Mouse (Mus musculus): ENCODE measurements at regions not wholly inside any gene's neighbourhood (a gene's known extent, or its start where the extent isn't known, plus 50 kb on each side); places are given as distances from the start of the nearest gene placed in this dataset.

- Histone ChIP-seq H3K9me3 (replicated peaks) (no peaks in the 10 kb centered on the region), H3K4me1 (no peaks in the 10 kb centered on the region), H3K4me3 (no peak overlapping the region), H3K27me3 (ENCODE audit: low read depth, poor library complexity, severe bottlenecking) (no peaks in the 10 kb centered on the region), H3K27ac (no peak overlapping the region), H3K36me3 (no peaks in the 10 kb centered on the region)
- 59% methylated on average over 12 of the region's 12 CpGs for WGBS
- no peak for DNase-seq (ENCODE audit: low spot score)
These were observed 59.9 kb upstream of the Prelid3b start for GRCm38 (mm10) chr2:174532671-174533363.

- Histone ChIP-seq H3K9me3 (replicated peaks) (no peaks in the 10 kb centered on the region), H3K4me3 (no peak overlapping the region), H3K4me1 (peaks cover 8% of the 10 kb centered on the region), H3K27ac (no peak overlapping the region), H3K27me3 (ENCODE audit: low read depth, poor library complexity, severe bottlenecking) (no peaks in the 10 kb centered on the region), H3K36me3 (no peaks in the 10 kb centered on the region)
- 69% methylated on average over 5 of the region's 5 CpGs for WGBS
- DNase-seq (ENCODE audit: low spot score) = no peak
These were observed 67.8 kb upstream of the Prelid3b start for GRCm38 (mm10) chr2:174540717-174541116.

GRCm38 (mm10) chr2:174547207-174547606 is 74.3 kb upstream of the Prelid3b start:
- WGBS = 84% methylated on average over 3 of the region's 3 CpGs
- no peaks in the 10 kb centered on the region for H3K36me3 ChIP-seq
- no peaks in the 10 kb centered on the region for H3K27me3 ChIP-seq (ENCODE audit: low read depth, poor library complexity, severe bottlenecking)
- H3K9me3 ChIP-seq (replicated peaks) = no peaks in the 10 kb centered on the region
- no peak overlapping the region for H3K4me3 ChIP-seq
- no peak for DNase-seq (ENCODE audit: low spot score)
- no peak overlapping the region for H3K27ac ChIP-seq
- no peaks in the 10 kb centered on the region for H3K4me1 ChIP-seq

- Histone ChIP-seq H3K27ac (no peak overlapping the region), H3K4me1 (no peaks in the 10 kb centered on the region), H3K4me3 (no peak overlapping the region), H3K27me3 (ENCODE audit: low read depth, poor library complexity, severe bottlenecking) (no peaks in the 10 kb centered on the region), H3K9me3 (replicated peaks) (no peaks in the 10 kb centered on the region), H3K36me3 (no peaks in the 10 kb centered on the region)
- DNase-seq (ENCODE audit: low spot score) = no peak
- 88% methylated on average over 6 of the region's 6 CpGs for WGBS
These were observed 74.8 kb upstream of the Prelid3b start for GRCm38 (mm10) chr2:174547701-174548100.

GRCm38 (mm10) chr2:174548776-174549175 is 75.9 kb upstream of the Prelid3b start:
- no peak overlapping the region for H3K4me3 ChIP-seq
- no peaks in the 10 kb centered on the region for H3K9me3 ChIP-seq (replicated peaks)

GRCm38 (mm10) chr2:174555778-174556177 is 82.9 kb upstream of the Prelid3b start:
- 89% methylated on average over 11 of the region's 11 CpGs for WGBS

More at GRCm38 (mm10) chr2:174548776-174549175, 75.9 kb upstream of the Prelid3b start:
- DNase-seq (ENCODE audit: low spot score) = no peak
- H3K27me3 ChIP-seq (ENCODE audit: low read depth, poor library complexity, severe bottlenecking) = no peaks in the 10 kb centered on the region
- no peaks in the 10 kb centered on the region for H3K4me1 ChIP-seq
- WGBS = 64% methylated on average over 4 of the region's 4 CpGs
- H3K27ac ChIP-seq = no peak overlapping the region
- no peaks in the 10 kb centered on the region for H3K36me3 ChIP-seq

GRCm38 (mm10) chr2:174561828-174562429 is 81.4 kb upstream of the Zfp831 start:
- Histone ChIP-seq H3K4me3 (no peak overlapping the region), H3K4me1 (peaks cover 16% of the 10 kb centered on the region), H3K36me3 (no peaks in the 10 kb centered on the region), H3K9me3 (replicated peaks) (no peaks in the 10 kb centered on the region), H3K27ac (no peak overlapping the region), H3K27me3 (ENCODE audit: low read depth, poor library complexity, severe bottlenecking) (no peaks in the 10 kb centered on the region)
- no peak for DNase-seq (ENCODE audit: low spot score)
- 51% methylated on average over 7 of the region's 7 CpGs for WGBS

More at GRCm38 (mm10) chr2:174555778-174556177, 82.9 kb upstream of the Prelid3b start:
- Histone ChIP-seq H3K9me3 (replicated peaks) (no peaks in the 10 kb centered on the region), H3K27me3 (ENCODE audit: low read depth, poor library complexity, severe bottlenecking) (no peaks in the 10 kb centered on the region), H3K4me1 (no peaks in the 10 kb centered on the region), H3K36me3 (no peaks in the 10 kb centered on the region), H3K27ac (no peak overlapping the region), H3K4me3 (no peak overlapping the region)
- DNase-seq (ENCODE audit: low spot score) = no peak

GRCm38 (mm10) chr2:174563917-174564316 is 79.4 kb upstream of the Zfp831 start:
- 87% methylated on average over 3 of the region's 3 CpGs for WGBS
- Histone ChIP-seq H3K27ac (no peak overlapping the region), H3K9me3 (replicated peaks) (no peaks in the 10 kb centered on the region)

GRCm38 (mm10) chr2:174564817-174565216 is 78.5 kb upstream of the Zfp831 start:
- WGBS = 32% methylated on average over 5 of the region's 5 CpGs
- peak overlapping the region; percentile 36; the same call in 1 of the 2 replicates for H3K27ac ChIP-seq
- DNase-seq (ENCODE audit: low spot score) = no peak

More at GRCm38 (mm10) chr2:174563917-174564316, 79.4 kb upstream of the Zfp831 start:
- no peak overlapping the region for H3K4me3 ChIP-seq
- H3K36me3 ChIP-seq = no peaks in the 10 kb centered on the region
- H3K4me1 ChIP-seq = peaks cover 16% of the 10 kb centered on the region
- no peaks in the 10 kb centered on the region for H3K27me3 ChIP-seq (ENCODE audit: low read depth, poor library complexity, severe bottlenecking)
- DNase-seq (ENCODE audit: low spot score) = no peak

GRCm38 (mm10) chr2:174565891-174566290 is 77.4 kb upstream of the Zfp831 start:
- H3K4me1 ChIP-seq = peaks cover 16% of the 10 kb centered on the region
- H3K27ac ChIP-seq = no peak overlapping the region
- H3K4me3 ChIP-seq = no peak overlapping the region
- H3K9me3 ChIP-seq (replicated peaks) = no peaks in the 10 kb centered on the region
- no peaks in the 10 kb centered on the region for H3K27me3 ChIP-seq (ENCODE audit: low read depth, poor library complexity, severe bottlenecking)
- H3K36me3 ChIP-seq = no peaks in the 10 kb centered on the region
- DNase-seq (ENCODE audit: low spot score) = no peak
- WGBS = 89% methylated on average over 7 of the region's 7 CpGs

More at GRCm38 (mm10) chr2:174564817-174565216, 78.5 kb upstream of the Zfp831 start:
- Histone ChIP-seq H3K36me3 (no peaks in the 10 kb centered on the region), H3K4me1 (peaks cover 16% of the 10 kb centered on the region), H3K4me3 (no peak overlapping the region), H3K9me3 (replicated peaks) (no peaks in the 10 kb centered on the region), H3K27me3 (ENCODE audit: low read depth, poor library complexity, severe bottlenecking) (no peaks in the 10 kb centered on the region)

GRCm38 (mm10) chr2:174566752-174567151 is 76.6 kb upstream of the Zfp831 start:
- DNase-seq (ENCODE audit: low spot score) = no peak
- peaks cover 16% of the 10 kb centered on the region for H3K4me1 ChIP-seq
- H3K36me3 ChIP-seq = no peaks in the 10 kb centered on the region
- H3K4me3 ChIP-seq = no peak overlapping the region
- H3K27ac ChIP-seq = no peak overlapping the region
- no peaks in the 10 kb centered on the region for H3K9me3 ChIP-seq (replicated peaks)
- WGBS = 88% methylated on average over 4 of the region's 4 CpGs
- no peaks in the 10 kb centered on the region for H3K27me3 ChIP-seq (ENCODE audit: low read depth, poor library complexity, severe bottlenecking)

- H3K36me3 ChIP-seq = no peaks in the 10 kb centered on the region
- H3K4me3 ChIP-seq = no peak overlapping the region
- H3K4me1 ChIP-seq = 0 out of 2 replicates have a peak, but pooled peaks cover 5% of the 10 kb centered on the region
- no peak for DNase-seq (ENCODE audit: low spot score)
- H3K27ac ChIP-seq = no peak overlapping the region
- no peaks in the 10 kb centered on the region for H3K27me3 ChIP-seq (ENCODE audit: low read depth, poor library complexity, severe bottlenecking)
- no peaks in the 10 kb centered on the region for H3K9me3 ChIP-seq (replicated peaks)
- WGBS = 86% methylated on average over 7 of the region's 7 CpGs
These were observed 68.4 kb upstream of the Zfp831 start for GRCm38 (mm10) chr2:174574804-174575507.

GRCm38 (mm10) chr2:174575546-174575945 is 67.8 kb upstream of the Zfp831 start:
- H3K27me3 ChIP-seq (ENCODE audit: low read depth, poor library complexity, severe bottlenecking) = no peaks in the 10 kb centered on the region
- 0 out of 2 replicates have a peak, but pooled peaks cover 5% of the 10 kb centered on the region for H3K4me1 ChIP-seq
- WGBS = 86% methylated on average over 6 of the region's 6 CpGs
- no peak overlapping the region for H3K4me3 ChIP-seq
- H3K27ac ChIP-seq = no peak overlapping the region
- no peak for DNase-seq (ENCODE audit: low spot score)
- no peaks in the 10 kb centered on the region for H3K9me3 ChIP-seq (replicated peaks)
- no peaks in the 10 kb centered on the region for H3K36me3 ChIP-seq

Data from limb, embryonic 10.5 days (tissue).